Mouse (Mus musculus) MEL (cell line): ENCODE measurements around the gene A2m. TPM values are rescaled to one million over a fixed set of nuclear protein-coding genes. Genes with fewer than 3 reads are reported as not detected.

Experiments used
- DNase-seq: peaks from one replicate; pipeline ENCODE4 v3.0.0; 2011; ENCODE audit warnings: low read depth, low spot score
- H3K27ac ChIP-seq: 2 replicates; pipeline ENCODE4 v1.5.1; 2012; ENCODE audit warnings: low read depth, mild to moderate bottlenecking, control low read depth, low read length, moderate library complexity; ENCODE audit not compliant: control insufficient read depth
- H3K27me3 ChIP-seq, 2 experiments: fragments of 150-350 bp in 1 of 2; sonication (generic) in 1 of 2; 2 replicates each; pipeline ENCODE4 v1.6.1; 2012; ENCODE audit warnings: low read length in 2 of 2, mild to moderate bottlenecking in 2 of 2, improper control_type of control experiment in 1 of 2, moderate library complexity in 1 of 2; ENCODE audit not compliant: insufficient read depth in 2 of 2, control insufficient read depth in 1 of 2
- H3K36me3 ChIP-seq, 2 experiments: 2 replicates each; pipeline ENCODE4 v1.6.1; 2012 to 2014; ENCODE audit warnings: low read length in 2 of 2, improper control_type of control experiment in 1 of 2, inconsistent platforms in 1 of 2, mild to moderate bottlenecking in 1 of 2; ENCODE audit not compliant: insufficient read depth in 2 of 2, control insufficient read depth in 1 of 2
- H3K4me1 ChIP-seq, 2 experiments: fragments of 150-350 bp in 1 of 2; sonication (generic) in 1 of 2; 2 replicates each; pipeline ENCODE4 v1.6.1; 2012; ENCODE audit warnings: low read length in 2 of 2, improper control_type of control experiment in 1 of 2, mild to moderate bottlenecking in 1 of 2; ENCODE audit not compliant: insufficient read depth in 2 of 2, control insufficient read depth in 1 of 2
- H3K4me3 ChIP-seq, 2 experiments: fragments of 150-350 bp in 1 of 2; sonication (generic) in 1 of 2; 2 replicates each; pipeline ENCODE4 v1.5.1; 2012; ENCODE audit warnings: low read depth in 2 of 2, low read length in 2 of 2, mild to moderate bottlenecking in 2 of 2, moderate library complexity in 2 of 2, control low read depth in 1 of 2, improper control_type of control experiment in 1 of 2; ENCODE audit not compliant: control insufficient read depth in 1 of 2, insufficient read depth in 1 of 2
- H3K79me2 ChIP-seq: 2 replicates; pipeline ENCODE4 v1.6.1; 2012; ENCODE audit warnings: mild to moderate bottlenecking, low read length, moderate library complexity; ENCODE audit not compliant: control insufficient read depth, poor library complexity, insufficient read depth
- H3K9ac ChIP-seq: 2 replicates; pipeline ENCODE4 v1.6.1; 2012; ENCODE audit warnings: low read depth, mild to moderate bottlenecking, control low read depth, low read length, moderate library complexity; ENCODE audit not compliant: control insufficient read depth, poor library complexity, severe bottlenecking
- H3K9me3 ChIP-seq: fragments of 150-350 bp; sonication (generic); replicated peaks from 2 replicates; pipeline ENCODE4 v1.6.1; 2012; ENCODE audit warnings: mild to moderate bottlenecking, low read length, improper control_type of control experiment, moderate library complexity; ENCODE audit not compliant: insufficient read depth
- BHLHE40 ChIP-seq: IDR thresholded peaks from 2 replicates; pipeline ENCODE4 v1.6.1; 2012; ENCODE audit warnings: low read depth, mild to moderate bottlenecking, inconsistent platforms, low read length, improper control_type of control experiment, borderline replicate concordance
- CHD1 ChIP-seq: IDR thresholded peaks from 2 replicates; pipeline ENCODE4 v1.6.1; 2012; ENCODE audit warnings: low read depth, mild to moderate bottlenecking, inconsistent platforms, low read length, improper control_type of control experiment
- E2F4 ChIP-seq: IDR thresholded peaks from 2 replicates; pipeline ENCODE4 v1.6.1; 2011; ENCODE audit warnings: low read depth, low read length, improper control_type of control experiment, borderline replicate concordance
- GABPA ChIP-seq: IDR thresholded peaks from 2 replicates; pipeline ENCODE4 v1.6.1; 2012; ENCODE audit warnings: low read depth, mild to moderate bottlenecking, inconsistent platforms, low read length, improper control_type of control experiment, moderate library complexity
- GATA1 ChIP-seq: IDR thresholded peaks from 2 replicates; pipeline ENCODE4 v1.6.1; 2011; ENCODE audit warnings: low read depth, low read length, improper control_type of control experiment
- JUND ChIP-seq: IDR thresholded peaks from 2 replicates; pipeline ENCODE4 v1.6.1; 2011; ENCODE audit warnings: low read depth, mild to moderate bottlenecking, improper control_type of control experiment, low read length
- MAFK ChIP-seq: IDR thresholded peaks from 2 replicates; pipeline ENCODE4 v1.6.1; 2011; ENCODE audit warnings: low read depth, mild to moderate bottlenecking, low read length, improper control_type of control experiment, borderline replicate concordance
- MAX ChIP-seq: IDR thresholded peaks from 2 replicates; pipeline ENCODE4 v1.6.1; 2011; ENCODE audit warnings: low read length, improper control_type of control experiment
- MXI1 ChIP-seq: IDR thresholded peaks from 2 replicates; pipeline ENCODE4 v1.6.1; 2011; ENCODE audit warnings: mild to moderate bottlenecking, low read depth, low read length, improper control_type of control experiment
- MYB ChIP-seq: IDR thresholded peaks from 2 replicates; pipeline ENCODE4 v1.6.1; 2011; ENCODE audit warnings: mild to moderate bottlenecking, low read depth, low read length, improper control_type of control experiment
- RAD21 ChIP-seq: IDR thresholded peaks from 2 replicates; pipeline ENCODE4 v1.6.1; 2011; ENCODE audit warnings: mild to moderate bottlenecking, low read depth, low read length, improper control_type of control experiment
- SIN3A ChIP-seq: IDR thresholded peaks from 2 replicates; pipeline ENCODE4 v1.6.1; 2012; ENCODE audit warnings: low read length, improper control_type of control experiment, inconsistent platforms
- SMC3 ChIP-seq: IDR thresholded peaks from 2 replicates; pipeline ENCODE4 v1.6.1; 2011; ENCODE audit warnings: low read depth, low read length, improper control_type of control experiment
- TAL1 ChIP-seq: IDR thresholded peaks from 2 replicates; pipeline ENCODE4 v1.6.1; 2012; ENCODE audit warnings: mild to moderate bottlenecking, inconsistent platforms, low read length, moderate library complexity, mixed read lengths
- TBP ChIP-seq: IDR thresholded peaks from 2 replicates; pipeline ENCODE4 v1.8.0; 2011; ENCODE audit warnings: low read depth, low read length, improper control_type of control experiment
- ZC3H11A ChIP-seq: IDR thresholded peaks from 2 replicates; pipeline ENCODE4 v1.6.1; 2012; ENCODE audit warnings: low read depth, mild to moderate bottlenecking, inconsistent platforms, low read length, improper control_type of control experiment
- polyA plus RNA-seq, 2 experiments: library from polyadenylated mRNA; stranded (reverse) in 1 of 2; unstranded in 1 of 2; fragments of >175 nt in 1 of 2; fragments of >200 nt in 1 of 2; gene quantifications; 2 replicates each; pipeline versions ENCODE4 v1.2.1 to v1.2.4; 2012; ENCODE audit warnings: low replicate concordance in 2 of 2, low read depth in 1 of 2; ENCODE audit not compliant: insufficient read length in 2 of 2, insufficient read depth in 1 of 2, missing spikeins in 1 of 2
- total RNA-seq: library from RNA; depleted of rRNA; stranded (reverse); fragments of 300-350 nt; gene quantifications from 2 replicates; pipeline ENCODE4 v1.2.3, GENCODE M21; 2012; rRNA removed

Gene A2m
- not detected in 2 replicates for total RNA-seq
- polyA plus RNA-seq = not detected

GRCm38 (mm10) chr6:121635076-121635475 is at the start of gene A2m:
Gene A2m, plus strand, starts transcription at chr6:121635376.
- no peak within 1 kb of the TSS for H3K9ac ChIP-seq
- no peaks in the 10 kb centered on the region for H3K9me3 ChIP-seq
- no peak within 1 kb of the TSS for H3K27ac ChIP-seq
- no peaks in the 10 kb centered on the region for H3K79me2 ChIP-seq
- no peak for DNase-seq
- TF ChIP-seq MXI1 = no peak
- TF ChIP-seq RAD21 = no peak
- no peak for TF ChIP-seq SIN3A
- TF ChIP-seq GABPA = no peak
- TF ChIP-seq JUND = no peak
- no peak for TF ChIP-seq CHD1
- no peak for TF ChIP-seq TAL1
- TF ChIP-seq MAX = no peak
- TF ChIP-seq MYB = no peak
- TF ChIP-seq BHLHE40 = no peak
- no peak for TF ChIP-seq E2F4
- no peak for TF ChIP-seq MAFK
- no peak for TF ChIP-seq ZC3H11A
- no peak for TF ChIP-seq TBP
- H3K4me3 ChIP-seq = no peak within 1 kb of the TSS
- no peaks in the 10 kb centered on the region for H3K27me3 ChIP-seq
- H3K36me3 ChIP-seq = no peaks in the 10 kb centered on the region
- H3K4me1 ChIP-seq = no peaks in the 10 kb centered on the region

- no peak overlapping the region for H3K4me3 ChIP-seq
- no peaks in the 10 kb centered on the region for H3K27me3 ChIP-seq
- no peak for DNase-seq
- TF ChIP-seq GATA1 = no peak
- TF ChIP-seq, all 39 proteins: peak for 0
- no peaks in the 10 kb centered on the region for H3K4me1 ChIP-seq
- no peak overlapping the region for H3K27ac ChIP-seq
- no peaks in the 10 kb centered on the region for H3K9me3 ChIP-seq
- no peak overlapping the region for H3K9ac ChIP-seq
- H3K36me3 ChIP-seq = no peaks in the 10 kb centered on the region
- H3K79me2 ChIP-seq = no peaks in the 10 kb centered on the region
Measured at GRCm38 (mm10) chr6:121590131-121590530, 45.0 kb upstream of the A2m start.

DNA sequence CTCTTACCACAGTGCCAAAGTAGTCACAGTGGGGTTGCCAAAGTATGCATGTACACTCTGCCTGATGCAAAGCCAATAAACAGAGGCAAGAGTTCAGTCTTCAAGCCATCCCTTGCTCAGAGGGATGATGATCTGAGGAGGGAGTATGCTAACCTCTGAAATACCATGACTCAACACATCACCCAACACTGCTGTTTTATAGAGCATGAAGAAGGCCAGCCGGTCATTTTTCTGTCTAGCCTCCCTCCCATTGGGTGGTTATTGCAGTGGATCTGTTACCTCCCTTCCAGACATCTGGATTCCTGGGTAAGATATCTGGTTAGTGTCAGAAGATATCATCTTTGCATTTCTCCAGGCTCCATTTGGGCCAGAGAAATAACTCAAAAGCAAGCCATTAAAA is 34.2 kb upstream of the A2m start:
- Histone ChIP-seq H3K36me3 (no peaks in the 10 kb centered on the region), H3K27me3 (no peaks in the 10 kb centered on the region), H3K4me1 (no peaks in the 10 kb centered on the region), H3K9me3 (no peaks in the 10 kb centered on the region), H3K9ac (no peak overlapping the region), H3K79me2 (no peaks in the 10 kb centered on the region), H3K4me3 (no peak overlapping the region), H3K27ac (no peak overlapping the region)
- DNase-seq = no peak
- no peak for TF ChIP-seq SMC3
- no peak for TF ChIP-seq TBP
